Mouse (Mus musculus): ENCODE measurements around the gene Olfr911-ps1.

DNA sequence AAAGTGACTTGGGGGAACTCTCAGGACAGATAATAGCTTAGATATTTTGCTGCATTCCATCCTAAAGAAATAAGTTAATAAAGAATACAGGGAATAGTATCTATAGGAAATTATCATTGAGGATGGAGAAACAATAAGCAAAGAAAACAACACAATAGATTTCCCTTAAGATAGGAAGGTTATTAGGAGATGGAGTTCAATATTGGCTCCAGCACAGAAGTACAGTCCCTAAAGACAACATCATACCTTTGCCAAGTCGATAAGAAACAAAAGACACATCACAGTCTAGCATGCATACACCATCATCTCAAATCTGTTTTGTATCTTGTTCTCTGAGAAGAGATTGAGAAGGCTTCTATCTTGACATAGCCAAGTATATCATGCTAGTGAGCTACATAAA is at the start of gene Olfr911-ps1:
- TF ChIP-seq CTCF (IDR thresholded peaks at IDR 0.05; ENCODE audit: extremely low read depth, insufficient read depth, low read length) = no peak
- no peak for TF ChIP-seq POLR2A (IDR thresholded peaks at IDR 0.05; ENCODE audit: extremely low read depth, insufficient read depth, low read length)
